Mouse (Mus musculus) liver, adult 2 months (tissue): ENCODE measurements around the gene Nhp2. TPM values are rescaled to one million over a fixed set of nuclear protein-coding genes. Genes with fewer than 3 reads are reported as not detected.
A peak's percentile ranks its signal among the peaks of the same experiment; 100 is the strongest.

Experiments used
- DNase-seq: peaks from one replicate; pipeline ENCODE4 v3.0.0-alpha.2; 2011; ENCODE audit warnings: low read depth, low spot score; ENCODE audit errors: extremely low read depth
- H3K27ac ChIP-seq: fragments of 200-500 bp; replicated peaks from 2 replicates; pipeline ENCODE4 v1.5.1; 2012; ENCODE audit warnings: low read depth, mild to moderate bottlenecking, control low read depth, inconsistent platforms, low read length; ENCODE audit not compliant: insufficient read depth
- H3K27me3 ChIP-seq: fragments of 200-500 bp; 2 replicates; pipeline ENCODE4 v1.6.1; 2012; ENCODE audit warnings: mild to moderate bottlenecking, moderate library complexity, low read length, inconsistent platforms; ENCODE audit not compliant: control insufficient read depth, insufficient read depth
- H3K36me3 ChIP-seq: fragments of 200-500 bp; 2 replicates; pipeline ENCODE4 v1.6.1; 2012; ENCODE audit warnings: low read length, inconsistent platforms; ENCODE audit not compliant: control insufficient read depth, insufficient read depth
- H3K4me1 ChIP-seq: fragments of 200-500 bp; 2 replicates; pipeline ENCODE4 v1.6.1; 2011; ENCODE audit warnings: low read length; ENCODE audit not compliant: control insufficient read depth, insufficient read depth
- H3K4me3 ChIP-seq: fragments of 200-500 bp; 2 replicates; pipeline ENCODE4 v1.5.1; 2011; ENCODE audit warnings: low read depth, mild to moderate bottlenecking, control low read depth, low read length, moderate library complexity; ENCODE audit not compliant: insufficient read depth
- H3K79me2 ChIP-seq: fragments of 200-500 bp; 2 replicates; pipeline ENCODE4 v1.6.1; 2012; ENCODE audit warnings: inconsistent platforms, mild to moderate bottlenecking, low read length, moderate library complexity; ENCODE audit not compliant: control insufficient read depth, insufficient read depth
- H3K9ac ChIP-seq: fragments of 200-500 bp; 2 replicates; pipeline ENCODE4 v1.6.1; 2012; ENCODE audit warnings: low read depth, mild to moderate bottlenecking, control low read depth, inconsistent platforms, low read length
- CTCF ChIP-seq: fragments of 200-500 bp; IDR thresholded peaks from 2 replicates; pipeline ENCODE4 v1.5.1; 2011; ENCODE audit warnings: low read depth, low read length, control low read depth
- POLR2A ChIP-seq: fragments of 200-500 bp; IDR thresholded peaks from 2 replicates; pipeline ENCODE4 v1.6.1; 2011; ENCODE audit warnings: low read length, control low read depth; ENCODE audit not compliant: insufficient read depth; ENCODE audit errors: extremely low read depth
- WGBS: fragments of 180-500 bp; shearing (Covaris S2); methylation state at CpG from one replicate; pipeline ENCODE4 v1.1.7; 2018; 5-methylcytosine and 5-hydroxymethylcytosine counted together
- polyA plus RNA-seq: library from polyadenylated mRNA; depleted of rRNA; stranded (reverse); fragments of >200 nt; gene quantifications from 2 replicates; pipeline ENCODE4 v1.2.3, GENCODE M21; 2012
- total RNA-seq: library from RNA; depleted of rRNA; stranded (reverse); fragments of >200 nt; gene quantifications from 2 replicates; pipeline ENCODE4 v1.2.3, GENCODE M21; 2014

The Nhp2 gene
- total and polyA plus RNA-seq, 2 experiments: 26.4 to 33.8 TPM

GRCm38 (mm10) chr11:51650691-51651515 lies 31.4 kb downstream of the Nhp2 start, which contains the start of the genes N4bp3 and D930048N14Rik:
N4bp3 (minus strand) TSS chr11:51650842.
D930048N14Rik (plus strand) TSS chr11:51650954.
- Histone ChIP-seq H3K27me3 (no peaks in the 10 kb centered on the region), H3K79me2 (peaks cover 6% of the 10 kb centered on the region; the same call in 1 of the 2 replicates), H3K9ac (peak within 1 kb of the TSS; percentile 82), H3K27ac (peak within 1 kb of the TSS; percentile 65), H3K4me1 (peaks cover 26% of the 10 kb centered on the region), H3K36me3 (no peaks in the 10 kb centered on the region), H3K4me3 (peak within 1 kb of the TSS; percentile 93)
- 1% methylated on average over 70 of the region's 70 CpGs for WGBS
- no peak for TF ChIP-seq CTCF
- TF ChIP-seq POLR2A: peak; percentile 53; the same call in 1 of the 2 replicates
- DNase-seq: peak; percentile 54

- Histone ChIP-seq H3K79me2 (peaks cover 6% of the 10 kb centered on the region; the same call in 1 of the 2 replicates), H3K27me3 (no peaks in the 10 kb centered on the region), H3K4me3 (no peak overlapping the region), H3K4me1 (peaks cover 38% of the 10 kb centered on the region), H3K9ac (no peak overlapping the region), H3K36me3 (no peaks in the 10 kb centered on the region), H3K27ac (peak overlapping the region; percentile 53)
- peak; percentile 97 for DNase-seq
- 24% methylated on average over 4 of the region's 4 CpGs for WGBS
- TF ChIP-seq POLR2A (no peak), CTCF (no peak)
Measured at GRCm38 (mm10) chr11:51652889-51653418, 33.4 kb downstream of the Nhp2 start.

GRCm38 (mm10) chr11:51653736-51654135 lies 34.2 kb downstream of the Nhp2 start:
- peak overlapping the region; percentile 22; the same call in 1 of the 2 replicates for H3K9ac ChIP-seq
- no peaks in the 10 kb centered on the region for H3K36me3 ChIP-seq
- H3K79me2 ChIP-seq: peaks cover 6% of the 10 kb centered on the region; the same call in 1 of the 2 replicates
- WGBS: 41% methylated on average over 6 of the region's 6 CpGs
- TF ChIP-seq CTCF (no peak), POLR2A (no peak)
- no peaks in the 10 kb centered on the region for H3K27me3 ChIP-seq
- peak overlapping the region; percentile 48 for H3K27ac ChIP-seq
- H3K4me3 ChIP-seq: no peak overlapping the region
- peaks cover 43% of the 10 kb centered on the region for H3K4me1 ChIP-seq
- peak; percentile 64 for DNase-seq

- no peak for TF ChIP-seq POLR2A
- TF ChIP-seq CTCF: no peak
- no peaks in the 10 kb centered on the region for H3K27me3 ChIP-seq
- DNase-seq: peak; percentile 56
Measured at GRCm38 (mm10) chr11:51654891-51655290, 35.4 kb downstream of the Nhp2 start.

GRCm38 (mm10) chr11:51656798-51657521 lies 37.4 kb downstream of the Nhp2 start:
- Histone ChIP-seq H3K4me3 (no peak overlapping the region), H3K9ac (peak overlapping the region; percentile 9; the same call in 1 of the 2 replicates), H3K27ac (peak overlapping the region; percentile 87), H3K79me2 (no peaks in the 10 kb centered on the region), H3K4me1 (peaks cover 44% of the 10 kb centered on the region), H3K36me3 (no peaks in the 10 kb centered on the region), H3K27me3 (no peaks in the 10 kb centered on the region)
- WGBS: 22% methylated on average over 10 of the region's 10 CpGs
- peak; percentile 96 for DNase-seq
- TF ChIP-seq CTCF (no peak), POLR2A (0 out of 2 replicates have a peak, but pooled peaks have one; percentile 21)

More at GRCm38 (mm10) chr11:51654891-51655290, 35.4 kb downstream of the Nhp2 start:
- WGBS: 41% methylated on average over 3 of the region's 3 CpGs
- Histone ChIP-seq H3K4me1 (peaks cover 47% of the 10 kb centered on the region), H3K4me3 (no peak overlapping the region), H3K9ac (no peak overlapping the region), H3K79me2 (peaks cover 6% of the 10 kb centered on the region; the same call in 1 of the 2 replicates), H3K36me3 (no peaks in the 10 kb centered on the region), H3K27ac (peak overlapping the region; percentile 30)
